Mouse (Mus musculus): ENCODE measurements around the gene Gtf2ird1. TPM values are rescaled to one million over a fixed set of nuclear protein-coding genes. Genes with fewer than 3 reads are reported as not detected.
"Not testable (repeated sequence)": the region's sequence is repeated elsewhere in the genome, so short reads cannot be mapped to it uniquely, and the experiment has no call there.

Gene Gtf2ird1
- polyA plus RNA-seq, 1 experiment from 2014 or later: 102 TPM

DNA sequence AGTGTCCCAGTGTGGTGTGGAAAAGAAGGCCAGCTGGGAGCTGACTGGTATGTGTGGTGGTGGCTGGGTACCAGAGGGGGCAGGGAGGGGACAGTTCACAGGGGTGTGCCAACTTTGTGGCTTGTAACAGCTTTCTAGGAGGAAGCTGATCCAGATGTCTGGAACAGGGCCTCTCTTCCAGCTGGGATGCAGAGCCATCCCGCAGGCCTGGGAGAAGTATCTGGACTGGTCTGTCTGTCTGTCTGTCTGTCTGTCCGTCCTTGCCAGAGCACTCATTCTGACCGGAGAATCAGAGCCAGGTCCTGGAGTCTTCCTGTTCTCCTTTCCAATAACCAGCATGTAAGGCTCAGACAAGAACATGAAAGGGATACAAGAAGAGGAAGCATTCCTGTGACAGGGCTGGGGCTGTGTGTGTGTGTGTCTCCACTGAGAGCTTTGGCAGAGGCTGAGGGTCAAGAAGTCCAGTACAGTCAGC, 104.0 kb downstream of the Gtf2ird1 start:
- no peak overlapping the region for H3K4me3 ChIP-seq
- peak overlapping the region; percentile 33; the same call in 1 of the 2 replicates for H3K27ac ChIP-seq
- H3K36me3 ChIP-seq: peaks cover 6% of the 10 kb centered on the region
- no peak overlapping the region for H3K4me2 ChIP-seq
- whole genome bisulfite sequencing: 52% methylated on average over 3 of the region's 3 CpGs
- ATAC-seq (ENCODE audit: insufficient number of reproducible peaks, low FRiP score, low TSS enrichment, low read depth): 0 out of 2 replicates have a peak, but pooled peaks have one; percentile 35
- H3K9ac ChIP-seq: no peak overlapping the region
- no peaks in the 10 kb centered on the region for H3K9me3 ChIP-seq
- peaks cover 24% of the 10 kb centered on the region for H3K4me1 ChIP-seq
- H3K27me3 ChIP-seq: no peaks in the 10 kb centered on the region

GRCm38 (mm10) chr5:134350660-134351059, 105.9 kb downstream of the Gtf2ird1 start:
- H3K4me3 ChIP-seq: 0 out of 2 replicates have a peak overlapping the region, but pooled peaks have one; percentile 7
- peak overlapping the region; percentile 17; the same call in 1 of the 2 replicates for H3K27ac ChIP-seq
- H3K4me2 ChIP-seq: peak overlapping the region; percentile 33
- no peaks in the 10 kb centered on the region for H3K9me3 ChIP-seq
- peak; percentile 86 for ATAC-seq (ENCODE audit: insufficient number of reproducible peaks, low FRiP score, low TSS enrichment, low read depth)
- H3K4me1 ChIP-seq: peaks cover 24% of the 10 kb centered on the region
- WGBS: 8% methylated on average over 10 of the region's 10 CpGs
- H3K9ac ChIP-seq: no peak overlapping the region
- no peaks in the 10 kb centered on the region for H3K27me3 ChIP-seq
- no peaks in the 10 kb centered on the region for H3K36me3 ChIP-seq

GRCm38 (mm10) chr5:134347066-134347465, 109.5 kb downstream of the Gtf2ird1 start:
- no peak overlapping the region for H3K27ac ChIP-seq
- H3K9ac ChIP-seq: no peak overlapping the region
- no peak overlapping the region for H3K4me2 ChIP-seq
- H3K4me1 ChIP-seq: peaks cover 15% of the 10 kb centered on the region
- no peaks in the 10 kb centered on the region for H3K36me3 ChIP-seq
- H3K9me3 ChIP-seq: no peaks in the 10 kb centered on the region
- 85% methylated on average over 2 of the region's 2 CpGs for WGBS
- no peak for ATAC-seq (ENCODE audit: insufficient number of reproducible peaks, low FRiP score, low TSS enrichment, low read depth)
- H3K27me3 ChIP-seq: no peaks in the 10 kb centered on the region
- no peak overlapping the region for H3K4me3 ChIP-seq

DNA sequence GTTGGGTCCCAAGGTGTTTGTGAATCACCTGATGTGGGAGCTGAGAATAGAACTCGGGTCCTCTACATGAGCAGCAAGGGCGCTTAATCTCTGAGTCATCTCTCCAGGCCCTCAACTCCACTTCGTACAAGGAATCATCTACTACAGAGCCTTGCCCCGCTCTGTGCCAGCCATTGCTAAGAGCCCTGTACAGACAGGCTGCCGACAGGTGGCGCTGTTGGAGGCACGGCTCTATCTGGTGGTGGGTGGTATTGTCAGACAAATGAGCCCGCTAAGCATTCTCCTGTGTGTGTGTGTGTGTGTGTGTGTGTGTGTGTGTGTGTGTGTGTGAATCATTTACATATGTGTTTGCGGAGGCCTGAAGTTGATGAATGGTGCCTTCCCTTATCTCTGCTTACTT, 111.1 kb downstream of the Gtf2ird1 start:
- no peaks in the 10 kb centered on the region for H3K9me3 ChIP-seq
- no peak overlapping the region for H3K4me2 ChIP-seq
- no peaks in the 10 kb centered on the region for H3K36me3 ChIP-seq
- peaks cover 6% of the 10 kb centered on the region for H3K4me1 ChIP-seq
- H3K4me3 ChIP-seq: no peak overlapping the region
- ATAC-seq (ENCODE audit: insufficient number of reproducible peaks, low FRiP score, low TSS enrichment, low read depth): no peak
- WGBS: 80% methylated on average over 9 of the region's 9 CpGs
- no peaks in the 10 kb centered on the region for H3K27me3 ChIP-seq
- H3K9ac ChIP-seq: no peak overlapping the region
- no peak overlapping the region for H3K27ac ChIP-seq

DNA sequence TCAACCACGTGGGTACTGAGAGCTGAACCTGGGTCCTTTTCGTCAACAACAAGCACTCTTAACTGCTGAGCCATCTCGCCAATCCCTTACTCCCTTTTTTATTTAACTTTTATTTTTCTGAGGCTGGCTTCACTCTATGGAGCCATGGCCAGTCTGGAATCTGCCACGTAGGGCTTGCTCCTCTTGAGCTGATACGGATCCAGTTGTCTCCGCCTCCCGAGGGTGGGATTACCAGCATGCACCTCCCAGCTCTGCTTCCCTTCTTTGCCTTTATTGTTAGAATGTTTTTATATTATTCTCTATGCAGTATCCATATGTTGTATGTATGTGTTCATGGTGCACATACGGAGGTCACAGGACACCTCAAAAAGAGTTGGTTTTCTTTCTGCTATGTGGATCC, 112.4 kb downstream of the Gtf2ird1 start:
- no peak for ATAC-seq (ENCODE audit: insufficient number of reproducible peaks, low FRiP score, low TSS enrichment, low read depth)
- no peak overlapping the region for H3K27ac ChIP-seq
- H3K9me3 ChIP-seq: no peaks in the 10 kb centered on the region
- no peaks in the 10 kb centered on the region for H3K36me3 ChIP-seq
- WGBS: 75% methylated on average over 8 of the region's 8 CpGs
- no peak overlapping the region for H3K9ac ChIP-seq
- H3K4me1 ChIP-seq: 0 out of 2 replicates have a peak, but pooled peaks cover 5% of the 10 kb centered on the region
- H3K4me3 ChIP-seq: no peak overlapping the region
- H3K4me2 ChIP-seq: no peak overlapping the region
- no peaks in the 10 kb centered on the region for H3K27me3 ChIP-seq

- not testable (repeated sequence) for H3K27me3 ChIP-seq; H3K4me3 ChIP-seq; H3K27ac ChIP-seq; H3K9ac ChIP-seq; H3K9me3 ChIP-seq; ATAC-seq (ENCODE audit: insufficient number of reproducible peaks, low FRiP score, low TSS enrichment, low read depth); H3K4me2 ChIP-seq; H3K4me1 ChIP-seq; H3K36me3 ChIP-seq
- WGBS: 95% methylated on average over 3 of the region's 4 CpGs
Observed at GRCm38 (mm10) chr5:134343530-134343929, 113.0 kb downstream of the Gtf2ird1 start.

DNA sequence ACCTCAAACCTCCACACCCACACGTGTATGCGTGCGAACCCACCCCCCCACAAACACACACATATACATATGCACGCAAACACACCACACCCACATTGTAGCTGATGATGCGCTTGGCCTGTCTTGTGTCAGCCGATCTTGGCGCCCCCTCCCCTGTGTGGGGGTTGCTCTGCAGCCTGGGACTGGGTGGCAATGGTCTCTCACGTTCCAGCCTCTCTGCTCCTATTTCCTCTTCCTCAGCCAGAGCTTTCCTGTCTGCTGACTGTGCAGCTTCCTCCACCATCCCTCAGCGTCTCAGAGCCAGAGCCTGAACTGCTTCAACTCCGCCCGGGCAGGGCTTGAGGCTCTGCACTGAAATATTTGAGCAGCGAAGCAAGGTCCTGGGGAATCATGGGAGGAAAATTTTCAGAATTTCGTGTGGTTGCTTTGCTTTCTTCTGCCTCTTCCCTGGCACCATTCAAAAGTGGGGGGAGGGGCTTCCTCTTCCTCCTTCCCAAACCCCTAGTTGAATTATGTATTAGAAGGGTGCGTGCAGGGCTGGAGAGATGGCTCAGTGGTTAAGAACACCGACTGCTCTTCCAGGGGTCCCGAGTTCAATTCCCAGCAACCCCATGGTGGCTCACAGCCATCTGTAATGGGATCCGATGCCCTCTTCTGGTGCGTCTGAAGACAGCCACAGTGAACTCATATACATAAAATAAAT, 113.9 kb downstream of the Gtf2ird1 start:
- Histone ChIP-seq H3K27ac (no peak overlapping the region), H3K27me3 (no peaks in the 10 kb centered on the region), H3K4me3 (no peak overlapping the region), H3K9ac (no peak overlapping the region), H3K4me1 (0 out of 2 replicates have a peak, but pooled peaks cover 5% of the 10 kb centered on the region), H3K36me3 (no peaks in the 10 kb centered on the region), H3K9me3 (no peaks in the 10 kb centered on the region), H3K4me2 (no peak overlapping the region)
- peak; percentile 56; the same call in 1 of the 2 replicates for ATAC-seq (ENCODE audit: insufficient number of reproducible peaks, low FRiP score, low TSS enrichment, low read depth)
- 74% methylated on average over 18 of the region's 18 CpGs for WGBS

DNA sequence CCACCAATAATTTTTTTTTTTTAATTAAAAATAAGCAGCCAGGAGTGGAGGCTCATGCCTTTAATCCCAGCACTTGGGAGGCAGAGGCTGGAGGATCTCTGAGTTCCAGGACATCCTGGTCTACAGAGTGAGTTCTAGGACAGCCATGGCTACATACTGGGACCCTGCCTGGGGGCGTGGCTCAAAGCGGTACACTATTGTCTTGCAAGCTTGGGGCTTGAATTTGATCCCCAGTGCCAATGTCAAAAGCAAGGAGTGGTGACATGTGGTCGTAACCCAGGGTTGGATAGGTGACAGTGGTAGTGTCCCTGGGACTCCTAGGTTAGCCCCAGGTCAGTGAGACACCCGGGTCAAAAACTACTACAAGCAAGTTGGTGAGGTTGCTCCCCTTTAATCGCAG, 114.8 kb downstream of the Gtf2ird1 start:
- no peak overlapping the region for H3K9ac ChIP-seq
- no peaks in the 10 kb centered on the region for H3K9me3 ChIP-seq
- no peak overlapping the region for H3K4me2 ChIP-seq
- no peak for ATAC-seq (ENCODE audit: insufficient number of reproducible peaks, low FRiP score, low TSS enrichment, low read depth)
- 85% methylated on average over 5 of the region's 5 CpGs for WGBS
- no peak overlapping the region for H3K4me3 ChIP-seq
- 0 out of 2 replicates have a peak, but pooled peaks cover 5% of the 10 kb centered on the region for H3K4me1 ChIP-seq
- H3K27ac ChIP-seq: no peak overlapping the region
- no peaks in the 10 kb centered on the region for H3K27me3 ChIP-seq
- H3K36me3 ChIP-seq: no peaks in the 10 kb centered on the region

DNA sequence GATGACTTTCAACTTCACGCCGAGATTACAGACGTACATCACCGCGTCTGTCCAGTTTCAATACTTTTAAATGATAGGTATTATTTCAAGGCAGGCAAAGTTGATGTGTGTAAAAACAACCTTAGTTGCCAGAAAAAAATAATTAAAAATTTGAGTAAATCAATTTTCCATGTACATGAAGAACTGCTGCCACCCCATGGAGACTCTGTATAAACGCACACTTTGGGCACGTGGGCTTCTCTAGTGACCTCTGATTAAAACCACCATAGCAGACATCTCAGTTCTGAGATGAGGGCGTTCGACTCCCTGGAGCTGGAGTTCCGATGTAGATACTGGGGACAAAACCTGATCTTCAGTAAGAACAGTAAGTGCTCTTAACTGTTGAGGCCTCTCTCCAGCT, 115.2 kb downstream of the Gtf2ird1 start:
- 0 out of 2 replicates have a peak, but pooled peaks cover 5% of the 10 kb centered on the region for H3K4me1 ChIP-seq
- H3K4me2 ChIP-seq: no peak overlapping the region
- H3K9me3 ChIP-seq: no peaks in the 10 kb centered on the region
- H3K27me3 ChIP-seq: no peaks in the 10 kb centered on the region
- no peak overlapping the region for H3K9ac ChIP-seq
- H3K36me3 ChIP-seq: no peaks in the 10 kb centered on the region
- no peak for ATAC-seq (ENCODE audit: insufficient number of reproducible peaks, low FRiP score, low TSS enrichment, low read depth)
- no peak overlapping the region for H3K27ac ChIP-seq
- H3K4me3 ChIP-seq: no peak overlapping the region
- 65% methylated on average over 10 of the region's 10 CpGs for WGBS

GRCm38 (mm10) chr5:134340101-134340522, 116.4 kb downstream of the Gtf2ird1 start:
- WGBS: 37% methylated on average over 6 of the region's 6 CpGs
- Histone ChIP-seq H3K9me3 (no peaks in the 10 kb centered on the region), H3K4me1 (0 out of 2 replicates have a peak, but pooled peaks cover 5% of the 10 kb centered on the region), H3K4me2 (no peak overlapping the region), H3K36me3 (no peaks in the 10 kb centered on the region), H3K4me3 (no peak overlapping the region), H3K27ac (no peak overlapping the region), H3K27me3 (no peaks in the 10 kb centered on the region), H3K9ac (no peak overlapping the region)
- ATAC-seq (ENCODE audit: insufficient number of reproducible peaks, low FRiP score, low TSS enrichment, low read depth): no peak

DNA sequence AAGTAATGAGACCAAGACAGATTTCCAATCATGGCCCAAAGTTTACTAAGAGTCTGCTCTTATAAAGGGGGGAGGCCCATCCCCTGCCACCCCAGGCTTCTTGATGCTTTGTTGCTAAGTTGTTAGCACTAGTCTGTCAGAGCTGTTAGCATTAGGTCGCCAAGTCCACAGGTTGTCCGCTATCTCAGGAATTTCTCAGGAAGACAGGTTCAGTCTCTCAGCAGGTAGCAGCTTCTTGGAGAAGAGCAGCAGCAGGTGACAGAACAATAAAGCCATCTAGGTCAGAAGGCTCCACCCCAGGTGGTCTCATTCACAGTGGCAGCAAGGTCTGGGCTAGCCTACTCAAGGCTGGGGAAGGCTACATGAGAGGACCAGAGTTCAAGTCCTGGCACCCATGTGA, 119.5 kb downstream of the Gtf2ird1 start:
- not testable (repeated sequence) for H3K4me2 ChIP-seq; H3K9me3 ChIP-seq; H3K4me3 ChIP-seq; H3K27me3 ChIP-seq; H3K4me1 ChIP-seq; H3K36me3 ChIP-seq; H3K27ac ChIP-seq; ATAC-seq (ENCODE audit: insufficient number of reproducible peaks, low FRiP score, low TSS enrichment, low read depth); H3K9ac ChIP-seq
- 66% methylated on average over 2 of the region's 2 CpGs for WGBS

DNA sequence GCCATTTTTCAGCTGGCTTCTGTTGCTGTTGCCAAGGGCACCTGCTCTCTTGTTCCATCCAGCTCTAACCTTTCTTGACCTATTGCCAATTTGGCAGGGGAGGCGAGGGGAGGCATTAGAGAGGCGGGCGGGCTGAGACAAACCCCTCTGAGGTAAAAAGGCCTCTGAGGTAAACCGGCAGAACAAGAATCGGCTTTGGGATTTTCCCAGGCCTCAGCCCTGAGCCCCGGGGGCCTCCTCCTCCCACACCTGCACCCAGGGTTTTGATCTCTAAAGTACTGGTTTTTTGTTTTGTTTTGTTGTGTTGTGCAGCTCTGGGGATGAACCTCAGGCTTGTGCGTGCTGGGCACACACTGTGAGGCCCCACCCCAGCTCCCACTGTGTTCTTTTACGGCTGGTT, 123.8 kb downstream of the Gtf2ird1 start:
- Histone ChIP-seq H3K4me1 (no peaks in the 10 kb centered on the region), H3K4me3 (no peak overlapping the region), H3K27ac (peak overlapping the region; percentile 57), H3K36me3 (no peaks in the 10 kb centered on the region), H3K27me3 (no peaks in the 10 kb centered on the region), H3K9me3 (no peaks in the 10 kb centered on the region), H3K4me2 (no peak overlapping the region), H3K9ac (no peak overlapping the region)
- 29% methylated on average over 8 of the region's 8 CpGs for WGBS
- ATAC-seq (ENCODE audit: insufficient number of reproducible peaks, low FRiP score, low TSS enrichment, low read depth): 0 out of 2 replicates have a peak, but pooled peaks have one; percentile 52

Measured in limb, embryonic 15.5 days (tissue).